Mouse (Mus musculus) stomach, postnatal 0 days (tissue): Measurements from ENCODE around the gene Gm21304.

Experiments
- CTCF ChIP-seq: IDR thresholded peaks from 2 replicates; pipeline ENCODE4 v1.5.1; 2016; ENCODE audit warnings: antibody characterized with exemption, low read depth, mild to moderate bottlenecking, moderate library complexity
- EP300 ChIP-seq: optimal IDR thresholded peaks from 2 replicates; pipeline ENCODE3; 2016; ENCODE audit warnings: antibody characterized with exemption

DNA sequence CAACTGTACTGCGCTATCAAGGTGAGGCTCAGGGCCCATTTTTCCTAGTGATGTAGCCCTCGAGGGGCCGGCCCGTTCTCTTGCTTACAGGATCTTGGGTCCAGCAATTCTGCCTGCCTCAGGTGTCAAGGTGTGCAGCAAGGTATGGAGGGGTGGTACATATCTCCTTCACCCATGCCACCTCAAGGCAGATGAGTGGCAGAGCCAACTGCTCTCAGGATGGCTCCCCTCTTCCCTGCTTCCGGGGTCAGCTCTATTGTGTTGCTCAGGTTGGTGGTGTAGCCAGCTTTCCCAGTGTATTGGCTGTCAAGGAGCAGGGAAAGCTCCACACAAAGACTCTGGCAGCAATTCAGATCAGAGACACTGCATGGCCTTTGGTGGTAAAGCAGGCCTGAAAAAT is 46.2 kb downstream of the Gm21304 start:
- no peak for TF ChIP-seq CTCF
- TF ChIP-seq EP300, result no peak
